Mouse (Mus musculus) liver, embryonic 16.5 days (tissue): ENCODE measurements around the gene Gsk3b. TPM values are rescaled to one million over a fixed set of nuclear protein-coding genes. Genes with fewer than 3 reads are reported as not detected.
A peak's percentile ranks its signal among the peaks of the same experiment; 100 is the strongest.

Experiments
- ATAC-seq: fragments of 200-750 bp; cut with Nextera tagmentation; 2 replicates; pipeline ENCODE4 v1.8.0; 2017; ENCODE audit warnings: low read depth, mild to moderate bottlenecking, moderate number of reproducible peaks, moderate library complexity
- H3K27ac ChIP-seq: fragments of 300-500 bp; sonication (generic); 2 replicates; pipeline ENCODE4 v1.5.1; 2014; ENCODE audit warnings: mild to moderate bottlenecking, low read length
- H3K27me3 ChIP-seq: fragments of 300-500 bp; sonication (generic); 2 replicates; pipeline ENCODE4 v1.6.1; 2014; ENCODE audit warnings: low read depth, low read length, mixed read lengths; ENCODE audit not compliant: control insufficient read depth, insufficient read depth
- H3K36me3 ChIP-seq: fragments of 300-500 bp; sonication (generic); 2 replicates; pipeline ENCODE4 v1.6.1; 2014; ENCODE audit warnings: mild to moderate bottlenecking; ENCODE audit not compliant: control insufficient read depth, insufficient read depth
- H3K4me1 ChIP-seq: fragments of 300-500 bp; sonication (generic); 2 replicates; pipeline ENCODE4 v1.6.1; 2014; ENCODE audit warnings: low read depth, low read length, mixed read lengths; ENCODE audit not compliant: control insufficient read depth
- H3K4me2 ChIP-seq: fragments of 300-500 bp; sonication (generic); 2 replicates; pipeline ENCODE4 v1.6.1; 2014; ENCODE audit warnings: low read depth, low read length, mixed read lengths
- H3K4me3 ChIP-seq: fragments of 300-500 bp; sonication (generic); 2 replicates; pipeline ENCODE4 v1.5.1; 2014; ENCODE audit warnings: low read depth, mild to moderate bottlenecking, low read length
- H3K9ac ChIP-seq: fragments of 300-500 bp; sonication (generic); 2 replicates; pipeline ENCODE4 v1.6.1; 2014; ENCODE audit warnings: low read depth, low read length
- H3K9me3 ChIP-seq: fragments of 300-500 bp; sonication (generic); replicated peaks from 2 replicates; pipeline ENCODE4 v1.6.1; 2016; ENCODE audit warnings: low read length; ENCODE audit not compliant: control insufficient read depth
- WGBS: fragments of 180-500 bp; shearing (Covaris S2); extraction: QIAGEN DNeasy Blood & Tissue Kit; methylation state at CpG from one replicate; pipeline ENCODE4 v1.1.7; 2014; ENCODE audit not compliant: insufficient replicate concordance; 5-methylcytosine and 5-hydroxymethylcytosine counted together
- polyA plus RNA-seq: library from polyadenylated mRNA; unstranded; fragments of >200 nt; fragmentation: Nextera tagmentation; extraction: Ambion mirVana; gene quantifications from 2 replicates; pipeline ENCODE4 v1.2.1, GENCODE M21; 2015

The Gsk3b gene
- polyA plus RNA-seq, 1 experiment from 2014 or later, result 9.1 TPM

DNA sequence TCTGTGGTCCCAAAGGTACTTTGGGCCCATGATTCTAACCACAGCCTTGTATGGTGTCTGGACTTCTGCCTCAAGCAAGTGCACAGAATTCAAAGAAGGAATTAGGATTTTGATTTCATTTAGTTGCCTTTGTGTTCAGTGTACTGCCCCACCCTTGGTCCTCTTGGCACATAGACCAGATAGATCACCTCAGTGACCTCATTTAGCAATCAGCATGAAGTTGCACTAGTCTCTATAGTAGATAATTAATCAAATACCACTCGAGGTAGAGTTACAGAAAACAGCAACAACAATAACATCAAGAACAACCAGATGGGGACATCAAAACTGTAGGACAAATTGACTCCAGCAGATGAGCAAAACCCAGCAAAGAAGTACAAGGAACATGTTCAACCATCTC, 8.6 kb upstream of the Gsk3b start:
- no peak overlapping the region for H3K4me3 ChIP-seq
- WGBS, result 26% methylated on average over 1 of the region's 1 CpGs
- H3K9me3 ChIP-seq, result no peaks in the 10 kb centered on the region
- no peaks in the 10 kb centered on the region for H3K27me3 ChIP-seq
- H3K4me1 ChIP-seq, result no peaks in the 10 kb centered on the region
- no peak for ATAC-seq
- H3K4me2 ChIP-seq, result no peak overlapping the region
- no peaks in the 10 kb centered on the region for H3K36me3 ChIP-seq
- no peak overlapping the region for H3K9ac ChIP-seq
- H3K27ac ChIP-seq, result no peak overlapping the region

DNA sequence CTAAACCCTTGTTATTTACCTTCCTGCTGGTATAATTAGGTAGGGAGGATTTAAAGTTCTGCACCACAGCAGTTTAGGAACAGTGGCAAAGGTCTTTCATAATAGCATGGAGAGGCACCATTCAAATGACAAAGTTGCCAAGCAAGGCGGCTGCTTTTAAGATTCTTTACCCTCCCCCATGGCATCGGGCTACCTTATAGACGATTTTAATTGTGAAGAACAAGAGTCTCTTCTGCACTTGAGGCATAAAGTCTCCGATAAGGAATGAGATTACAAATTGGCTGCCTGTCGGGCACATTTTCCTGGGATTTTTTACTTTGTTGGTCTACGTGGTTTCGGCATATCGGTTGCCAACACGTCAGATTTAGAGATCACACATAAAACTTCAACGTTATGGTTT, 1.6 kb upstream of the Gsk3b start:
- WGBS, result 63% methylated on average over 10 of the region's 10 CpGs
- no peak overlapping the region; the same call in 1 of the 2 replicates for H3K27ac ChIP-seq

DNA sequence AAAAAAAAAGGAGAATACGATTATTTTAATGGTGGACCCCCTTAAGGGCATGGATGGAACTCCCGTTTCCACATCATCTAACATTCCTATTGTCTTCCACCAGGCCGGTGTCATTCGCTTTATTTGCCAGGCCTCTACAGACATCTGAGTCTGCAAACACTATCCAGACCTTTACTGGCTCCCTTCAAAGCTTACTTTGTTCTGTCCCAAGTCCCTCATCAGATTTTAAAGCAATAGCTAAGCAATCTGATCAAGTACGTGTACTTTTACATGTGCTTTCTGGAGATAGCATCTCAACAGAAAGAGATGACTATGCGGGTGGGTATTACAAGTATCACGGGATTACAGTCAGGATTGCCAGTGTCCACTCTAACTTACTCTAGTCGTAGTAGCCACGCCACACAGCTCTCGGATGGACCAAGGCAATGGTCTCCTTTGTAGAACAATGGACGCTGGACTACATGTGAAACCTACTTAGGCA, 1.1 kb upstream of the Gsk3b start:
- Histone ChIP-seq H3K36me3 (no peaks in the 10 kb centered on the region), H3K9me3 (no peaks in the 10 kb centered on the region)
- WGBS, result 9% methylated on average over 11 of the region's 11 CpGs

More for the DNA sequence above, 1.6 kb upstream of the Gsk3b start:
- Histone ChIP-seq H3K9me3 (no peaks in the 10 kb centered on the region), H3K4me2 (peak overlapping the region; percentile 99), H3K27me3 (no peaks in the 10 kb centered on the region), H3K4me1 (peaks cover 14% of the 10 kb centered on the region), H3K36me3 (no peaks in the 10 kb centered on the region), H3K4me3 (peak overlapping the region; percentile 76), H3K9ac (no peak overlapping the region)
- no peak for ATAC-seq

DNA sequence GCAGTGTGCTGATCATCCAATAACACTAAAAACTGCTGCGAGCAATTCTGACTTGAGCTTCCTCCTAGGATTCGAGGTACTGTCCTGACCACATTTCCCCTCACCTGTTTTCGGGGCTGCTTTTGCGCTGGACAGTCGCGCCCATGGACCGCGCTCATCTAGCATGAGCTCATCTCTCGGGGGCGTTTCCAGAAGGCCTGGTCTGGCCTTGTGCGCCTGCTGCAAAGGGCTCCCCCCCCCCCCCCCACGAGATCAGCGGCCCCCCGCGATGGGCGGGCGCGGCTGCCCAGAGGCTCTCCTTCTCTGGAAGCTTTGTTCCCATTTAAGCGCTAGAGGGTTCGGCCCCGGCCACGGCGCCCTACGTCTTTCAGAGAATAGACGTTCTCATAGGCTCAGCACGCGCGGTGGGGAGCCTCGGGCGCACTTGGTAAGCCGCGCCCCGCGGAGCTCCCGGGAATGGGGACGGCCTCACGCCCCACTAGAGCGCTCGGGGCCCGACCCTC, 624 bp upstream of the Gsk3b start:
- no peaks in the 10 kb centered on the region for H3K36me3 ChIP-seq
- under 1% methylated on average over 39 of the region's 40 CpGs for WGBS
- no peaks in the 10 kb centered on the region for H3K9me3 ChIP-seq
- peak; percentile 35 for ATAC-seq
- H3K4me1 ChIP-seq, result peaks cover 22% of the 10 kb centered on the region
- no peaks in the 10 kb centered on the region for H3K27me3 ChIP-seq
- peak overlapping the region; percentile 94 for H3K27ac ChIP-seq
- H3K4me2 ChIP-seq, result peak overlapping the region; percentile 99
- peak overlapping the region; percentile 76 for H3K4me3 ChIP-seq
- peak overlapping the region; percentile 83 for H3K9ac ChIP-seq

More for the DNA sequence above, 1.1 kb upstream of the Gsk3b start:
- H3K9ac ChIP-seq, result peak overlapping the region; percentile 83
- H3K27ac ChIP-seq, result peak overlapping the region; percentile 94
- no peaks in the 10 kb centered on the region for H3K27me3 ChIP-seq
- peak overlapping the region; percentile 76 for H3K4me3 ChIP-seq
- peaks cover 17% of the 10 kb centered on the region for H3K4me1 ChIP-seq
- no peak for ATAC-seq
- H3K4me2 ChIP-seq, result peak overlapping the region; percentile 99

DNA sequence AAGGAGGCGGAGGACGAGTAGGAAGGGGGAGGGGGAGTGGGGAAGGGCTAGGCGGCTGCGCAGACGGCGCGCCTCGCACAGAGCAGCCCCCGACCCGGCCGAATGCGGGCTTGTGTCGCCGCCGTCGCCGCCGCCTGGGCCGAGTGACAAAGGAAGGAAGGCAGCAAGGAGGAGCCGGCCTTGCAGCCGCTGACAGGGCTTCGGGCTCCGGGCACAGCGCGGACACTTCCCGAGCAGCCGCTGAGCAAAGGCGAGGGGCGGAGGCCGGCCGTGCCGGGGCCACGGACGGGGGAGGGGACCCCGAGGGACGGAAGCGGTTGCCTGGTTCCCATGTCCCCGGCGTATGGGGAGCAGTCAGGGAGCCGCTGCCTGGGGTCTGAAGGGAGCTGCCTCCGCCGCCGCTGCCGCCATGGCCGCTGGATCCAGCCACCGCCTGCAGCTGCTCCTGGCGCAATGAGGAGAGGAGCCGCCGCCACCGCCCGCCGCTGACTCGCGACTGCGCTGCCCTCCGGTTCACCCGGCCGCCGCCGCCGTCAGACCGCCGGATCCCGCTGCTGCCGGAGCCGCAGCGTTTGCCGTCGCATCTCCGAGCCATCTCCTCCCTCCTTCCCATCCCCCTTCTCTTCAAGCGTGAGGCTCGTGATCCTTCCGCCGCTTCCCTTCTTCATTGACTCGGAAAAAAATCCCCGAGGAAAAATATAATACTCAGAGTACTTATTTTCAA, 808 bp downstream of the Gsk3b start:
- peak; percentile 0 for ATAC-seq

DNA sequence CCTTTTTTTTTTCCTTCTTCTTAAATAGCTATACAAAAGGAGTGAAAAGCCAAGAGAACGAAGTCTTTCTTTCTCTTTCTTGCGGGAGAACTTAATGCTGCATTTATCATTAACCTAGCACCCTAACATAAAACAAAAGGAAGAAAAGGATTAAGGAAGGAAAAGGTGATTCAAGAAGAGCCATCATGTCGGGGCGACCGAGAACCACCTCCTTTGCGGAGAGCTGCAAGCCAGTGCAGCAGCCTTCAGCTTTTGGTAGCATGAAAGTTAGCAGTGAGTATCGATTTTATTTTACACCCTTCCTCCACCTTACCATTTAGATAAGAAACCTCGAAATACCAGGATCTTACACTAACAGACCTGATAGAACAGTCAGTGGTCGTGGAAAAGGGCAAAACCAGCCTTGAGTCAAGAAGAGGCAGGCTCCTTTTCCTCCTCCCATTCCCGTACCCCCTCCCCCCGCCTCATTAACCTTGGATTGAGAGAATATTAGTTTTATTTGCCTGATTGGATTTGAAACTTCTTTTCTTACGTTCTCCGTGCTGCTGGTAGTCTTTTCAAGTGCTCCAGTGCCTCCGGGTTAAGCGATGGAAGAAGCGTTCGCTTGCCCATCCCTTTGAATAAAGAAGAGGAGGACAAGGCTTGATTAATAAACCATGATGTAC, 1.7 kb downstream of the Gsk3b start:
- peak overlapping the region; percentile 76 for H3K4me3 ChIP-seq
- no peaks in the 10 kb centered on the region for H3K36me3 ChIP-seq
- H3K4me1 ChIP-seq, result peaks cover 24% of the 10 kb centered on the region
- peak overlapping the region; percentile 76 for H3K27ac ChIP-seq
- under 1% methylated on average over 17 of the region's 17 CpGs for WGBS
- no peak for ATAC-seq
- H3K9me3 ChIP-seq, result no peaks in the 10 kb centered on the region
- H3K27me3 ChIP-seq, result no peaks in the 10 kb centered on the region
- H3K4me2 ChIP-seq, result peak overlapping the region; percentile 72
- H3K9ac ChIP-seq, result peak overlapping the region; percentile 91

More for the DNA sequence above, 808 bp downstream of the Gsk3b start:
- H3K4me2 ChIP-seq, result peak overlapping the region; percentile 72
- peak overlapping the region; percentile 91 for H3K9ac ChIP-seq
- H3K27ac ChIP-seq, result peak overlapping the region; percentile 98
- H3K4me1 ChIP-seq, result peaks cover 24% of the 10 kb centered on the region
- H3K36me3 ChIP-seq, result no peaks in the 10 kb centered on the region
- 0% methylated on average over 71 of the region's 76 CpGs for WGBS
- H3K27me3 ChIP-seq, result no peaks in the 10 kb centered on the region
- H3K4me3 ChIP-seq, result peak overlapping the region; percentile 76
- H3K9me3 ChIP-seq, result no peaks in the 10 kb centered on the region

DNA sequence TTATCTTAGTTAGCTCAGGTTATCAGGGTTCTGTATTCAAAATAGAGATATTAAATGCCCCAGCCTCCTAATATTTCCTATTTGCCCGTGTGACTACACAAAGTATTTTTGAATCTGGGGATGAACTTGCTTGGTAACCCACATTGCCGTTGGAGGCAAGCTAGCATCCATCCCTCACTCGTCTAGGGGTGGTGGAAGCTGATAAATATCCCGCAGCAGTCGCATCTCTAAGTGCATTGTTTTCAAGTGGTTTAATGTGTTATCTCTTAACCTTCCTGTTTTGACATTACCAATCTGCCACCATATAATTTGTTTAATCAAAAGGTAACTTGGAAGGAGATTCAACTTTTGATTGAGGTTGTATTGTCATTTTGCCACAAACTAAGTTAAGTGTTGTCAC, 2.2 kb downstream of the Gsk3b start:
- under 1% methylated on average over 5 of the region's 5 CpGs for whole genome bisulfite sequencing
- Histone ChIP-seq H3K4me3 (peak overlapping the region; percentile 76), H3K4me2 (peak overlapping the region; percentile 72), H3K36me3 (no peaks in the 10 kb centered on the region), H3K4me1 (peaks cover 28% of the 10 kb centered on the region), H3K9ac (peak overlapping the region; percentile 91), H3K27ac (peak overlapping the region; percentile 76), H3K9me3 (no peaks in the 10 kb centered on the region), H3K27me3 (no peaks in the 10 kb centered on the region)
- ATAC-seq, result no peak

DNA sequence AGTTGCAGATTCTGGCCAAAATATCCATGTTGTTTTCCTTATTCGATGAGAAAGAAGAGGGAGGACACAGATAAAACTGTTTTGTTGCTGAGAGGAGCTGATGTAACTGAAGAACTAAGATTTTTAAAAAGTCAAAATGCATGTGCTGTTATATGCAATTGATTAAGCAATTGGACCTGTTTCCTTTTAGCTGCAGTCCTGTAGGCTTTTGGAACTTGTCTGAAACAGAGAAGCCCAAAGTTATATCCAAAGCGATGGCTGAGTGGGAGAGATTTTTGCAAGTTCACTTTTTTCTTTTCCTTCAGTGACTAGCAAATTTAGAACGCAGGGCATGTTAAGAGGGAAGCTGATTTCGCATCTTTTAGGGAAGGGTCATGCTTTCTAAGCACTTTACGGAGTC, 2.9 kb downstream of the Gsk3b start:
- H3K9me3 ChIP-seq, result no peaks in the 10 kb centered on the region
- H3K36me3 ChIP-seq, result no peaks in the 10 kb centered on the region
- peaks cover 28% of the 10 kb centered on the region for H3K4me1 ChIP-seq
- H3K4me2 ChIP-seq, result peak overlapping the region; percentile 72
- peak overlapping the region; percentile 46 for H3K9ac ChIP-seq
- peak overlapping the region; percentile 76 for H3K4me3 ChIP-seq
- WGBS, result 15% methylated on average over 5 of the region's 5 CpGs
- no peak for ATAC-seq
- no peak overlapping the region for H3K27ac ChIP-seq
- no peaks in the 10 kb centered on the region for H3K27me3 ChIP-seq

DNA sequence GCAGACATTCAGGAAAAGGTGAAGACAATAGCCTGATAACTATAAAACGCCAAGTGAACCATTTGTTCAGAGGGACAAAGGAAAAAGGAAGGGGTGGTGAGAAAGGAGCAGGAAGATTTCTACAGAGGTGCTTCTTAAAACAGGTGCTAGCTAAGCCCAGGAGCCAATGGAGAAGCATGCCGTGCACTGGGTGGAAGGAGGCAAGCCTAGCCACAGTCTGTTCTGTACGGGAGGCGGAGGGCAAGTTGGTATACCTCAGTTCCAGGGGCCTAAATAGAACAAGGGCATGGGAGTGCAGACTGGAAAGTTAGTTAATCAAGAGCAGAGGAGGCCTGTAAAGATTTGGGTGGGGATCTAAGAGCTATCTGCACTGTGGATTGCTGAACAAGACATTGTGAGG, 3.8 kb downstream of the Gsk3b start:
- H3K27ac ChIP-seq, result 0 out of 2 replicates have a peak overlapping the region, but pooled peaks have one; percentile 5
- H3K27me3 ChIP-seq, result no peaks in the 10 kb centered on the region
- H3K36me3 ChIP-seq, result no peaks in the 10 kb centered on the region
- H3K4me1 ChIP-seq, result peaks cover 22% of the 10 kb centered on the region
- WGBS, result 18% methylated on average over 4 of the region's 4 CpGs
- no peak for ATAC-seq
- no peaks in the 10 kb centered on the region for H3K9me3 ChIP-seq
- H3K4me3 ChIP-seq, result peak overlapping the region; percentile 39
- H3K9ac ChIP-seq, result peak overlapping the region; percentile 19
- peak overlapping the region; percentile 72 for H3K4me2 ChIP-seq
